Mouse (Mus musculus) spleen, embryonic (tissue): ENCODE results near the gene Slc12a9.

Experiments
- CTCF ChIA-PET: fragments of 350-600 bp; sonication (Branson Sonifier 250); formaldehyde crosslinking; loops from one replicate; lab custom pipeline; 2022; lab: Charles Lee

Gene Slc12a9

DNA sequence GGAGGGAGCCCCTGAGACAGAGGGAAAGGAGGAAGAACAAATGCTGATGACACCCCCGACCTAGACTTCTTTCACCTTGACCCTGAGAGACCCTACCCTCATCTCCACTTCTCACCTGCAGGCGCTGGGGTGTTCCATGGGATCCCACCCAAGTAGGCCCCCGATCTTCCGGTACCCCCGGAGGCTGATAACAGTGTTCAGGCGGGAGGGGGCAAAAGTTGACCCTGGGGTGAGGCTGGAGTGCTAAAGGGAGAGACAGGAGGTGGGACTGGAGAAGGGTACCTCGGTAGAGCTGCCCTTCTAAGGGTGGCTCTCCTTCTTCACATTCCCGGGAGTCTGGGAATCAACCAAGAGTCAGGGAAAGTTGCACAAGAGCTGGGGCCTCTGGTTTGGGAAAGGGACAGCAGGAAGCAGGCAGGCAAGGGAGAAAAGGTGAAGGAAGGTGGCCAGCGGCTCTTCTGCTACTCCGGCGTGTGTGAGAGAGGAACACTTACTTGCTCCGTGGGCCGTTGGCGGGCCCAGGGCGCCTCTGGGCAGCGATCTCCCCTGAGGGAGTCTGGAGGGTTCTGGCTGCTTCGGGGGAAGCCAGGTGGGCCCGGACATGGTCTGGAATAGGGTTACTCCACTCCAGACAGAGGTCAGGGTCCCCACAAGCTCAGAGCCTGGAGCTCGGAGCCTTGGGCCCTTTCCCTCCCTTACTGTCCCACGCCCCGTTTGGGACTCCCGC lies 19.8 kb downstream of the Slc12a9 start:
- CTCF ChIA-PET: no interaction called here

DNA sequence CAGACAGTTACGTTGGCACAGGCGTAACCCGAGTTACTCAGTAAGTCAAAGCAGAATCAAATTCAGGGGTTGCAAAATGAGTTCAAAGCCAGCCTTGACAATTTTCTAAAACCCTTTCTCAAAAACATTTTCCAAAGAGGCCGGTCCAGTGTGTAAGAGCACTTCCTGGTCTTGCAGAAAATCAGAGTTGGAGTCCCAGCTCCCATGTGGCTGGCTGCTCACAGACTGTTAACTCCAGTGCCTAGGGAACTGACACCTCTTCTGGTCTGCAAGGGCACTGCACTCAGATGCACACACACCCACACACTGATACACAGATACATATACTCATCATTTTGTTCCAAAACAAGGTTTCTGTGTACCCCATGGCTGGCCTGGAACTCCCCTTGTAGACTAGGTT lies 25.0 kb downstream of the Slc12a9 start:
- CTCF ChIA-PET: interaction anchor here (1.5 kb wide), 1 partner anchor 14 kb away, joined by 3 read pairs; no protein-coding TSS in a partner anchor

DNA sequence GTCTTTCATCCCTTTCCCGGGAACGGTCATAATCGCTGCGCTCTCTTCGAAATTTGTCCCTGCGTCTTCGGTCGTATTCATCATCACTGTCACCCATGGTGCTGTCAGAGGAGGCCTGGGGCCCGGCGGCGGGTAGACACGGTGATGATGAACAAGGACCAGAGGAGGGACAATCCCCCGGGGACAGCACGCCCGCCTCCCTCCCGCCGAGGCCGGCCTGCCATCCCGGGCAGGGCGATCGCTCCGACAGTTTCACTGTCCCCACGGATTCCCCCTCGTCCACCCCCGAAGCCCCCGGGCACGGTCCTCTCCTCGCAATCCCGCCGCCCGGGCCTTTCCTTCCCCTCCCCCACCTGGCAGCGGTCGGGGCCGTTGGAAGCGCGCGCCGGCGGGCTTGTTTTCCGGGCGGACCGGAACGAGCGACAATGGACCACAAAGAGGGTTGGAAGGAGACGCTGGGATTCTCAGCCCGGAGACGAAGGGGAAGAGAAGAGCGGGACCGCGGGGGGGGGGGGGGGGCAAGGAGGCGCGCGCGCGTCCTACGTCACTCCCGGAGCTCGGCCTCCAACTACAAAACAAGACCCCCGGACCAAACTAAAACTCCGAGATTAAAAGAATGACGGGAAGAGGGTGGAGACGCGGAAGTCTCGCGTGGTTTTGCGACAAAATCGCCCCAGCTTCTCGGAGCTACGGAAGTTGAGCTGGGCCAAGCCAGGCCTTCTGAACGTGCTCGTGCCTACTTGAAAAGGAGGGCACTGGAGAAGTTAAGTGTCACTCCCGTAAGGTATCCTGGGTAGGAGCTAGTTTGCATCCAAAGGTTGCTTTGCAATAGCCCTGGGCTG lies 26.1 kb downstream of the Slc12a9 start, which contains the start of gene Srrt:
Gene Srrt (minus strand): TSS at position 604 of the 842 bp plus-strand sequence.
- CTCF ChIA-PET: interaction anchor here (0.6 to 1.5 kb wide), 3 partner anchors 12 to 205 kb away, joined by 3 to 4 read pairs (median 3); no protein-coding TSS in a partner anchor

DNA sequence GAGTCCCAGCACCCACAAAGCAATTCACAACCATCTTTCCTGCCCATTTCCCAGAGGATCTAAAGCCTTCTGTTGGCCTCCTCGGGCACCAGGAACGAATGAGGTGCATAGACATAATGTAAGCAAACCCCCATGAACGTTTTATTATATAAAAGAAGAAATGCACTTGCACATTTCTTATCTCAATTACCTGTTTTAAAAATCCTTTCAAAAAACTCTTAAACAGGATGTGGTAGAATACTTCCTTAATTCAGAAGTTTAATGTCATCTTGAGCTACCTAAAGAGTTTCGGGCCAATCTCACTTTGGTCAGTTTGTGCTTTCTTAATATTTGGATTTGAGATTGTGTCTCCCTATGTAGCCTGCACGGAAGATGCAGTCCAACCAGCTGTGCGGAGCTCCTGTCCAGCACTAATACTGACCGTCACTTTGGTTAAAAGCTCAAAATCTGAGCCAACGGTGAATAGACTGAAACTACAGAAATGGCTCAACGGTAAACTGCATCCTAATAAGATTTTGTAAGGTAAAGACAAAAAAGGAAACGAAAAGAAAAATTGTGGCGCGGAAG lies 26.9 kb downstream of the Slc12a9 start:
- CTCF ChIA-PET: no interaction called here

DNA sequence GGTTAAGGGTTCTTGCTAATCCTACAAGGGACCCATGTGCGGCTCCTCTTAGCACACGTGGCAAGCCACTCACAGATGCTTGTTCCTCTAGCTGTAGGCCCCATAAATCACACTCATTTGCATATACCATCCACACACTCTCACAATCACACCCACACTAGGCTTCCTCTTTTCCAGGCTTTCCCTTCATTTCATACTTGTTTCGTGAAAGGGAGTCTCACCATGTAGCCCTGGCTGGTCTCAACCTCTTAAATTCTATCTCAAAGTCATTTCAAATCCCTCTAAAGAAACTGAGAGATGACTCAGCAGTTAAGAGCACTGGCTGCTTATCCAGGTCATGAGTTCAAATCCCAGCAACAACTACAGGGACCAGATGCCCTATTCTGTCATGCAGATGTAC lies 27.6 kb downstream of the Slc12a9 start:
- CTCF ChIA-PET: interaction anchor here (1.0 kb wide), 1 partner anchor 18 kb away, joined by 3 read pairs; the partner anchor contains the start of gene Ache

DNA sequence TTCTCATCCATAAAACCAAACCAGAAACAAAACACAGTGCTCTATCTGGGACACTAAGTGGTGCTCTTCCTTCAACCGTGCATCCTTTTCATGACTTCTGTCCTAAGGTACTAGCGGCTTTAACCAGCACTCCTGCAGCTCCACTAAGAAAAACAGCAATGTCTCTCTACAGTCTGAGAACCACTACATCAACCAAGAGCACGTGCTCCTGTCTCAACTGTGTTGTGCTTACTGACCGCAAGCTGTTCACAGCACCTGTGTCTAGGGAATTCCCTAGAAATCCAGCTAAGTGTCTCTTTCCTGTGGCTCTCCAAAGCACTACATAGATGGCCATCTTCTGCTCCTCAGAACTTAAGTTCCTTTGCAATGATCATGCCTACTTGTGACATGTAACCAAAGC lies 28.6 kb downstream of the Slc12a9 start:
- CTCF ChIA-PET: interaction anchor here (1.0 kb wide), 1 partner anchor 17 kb away, joined by 3 read pairs; the partner anchor contains the start of gene Ache

DNA sequence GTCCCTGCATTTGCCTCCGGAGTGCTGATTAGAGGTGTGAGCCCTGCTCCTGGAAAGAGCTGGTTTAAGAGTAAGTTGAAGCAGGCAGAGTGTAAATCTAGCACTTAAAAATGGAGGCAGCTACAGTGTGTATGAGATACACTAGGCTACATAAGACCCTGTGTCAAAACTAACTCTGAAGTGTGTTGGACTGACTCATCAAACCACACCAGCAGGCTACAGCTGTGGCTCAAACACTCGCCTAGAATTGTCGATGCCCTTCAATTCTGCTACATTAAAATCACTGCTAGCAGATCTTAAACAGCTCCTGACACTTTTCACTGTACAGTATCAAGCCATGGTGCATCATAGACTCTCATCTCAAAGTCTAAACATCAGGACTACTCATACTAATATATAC lies 29.2 kb downstream of the Slc12a9 start:
- CTCF ChIA-PET: no interaction called here

DNA sequence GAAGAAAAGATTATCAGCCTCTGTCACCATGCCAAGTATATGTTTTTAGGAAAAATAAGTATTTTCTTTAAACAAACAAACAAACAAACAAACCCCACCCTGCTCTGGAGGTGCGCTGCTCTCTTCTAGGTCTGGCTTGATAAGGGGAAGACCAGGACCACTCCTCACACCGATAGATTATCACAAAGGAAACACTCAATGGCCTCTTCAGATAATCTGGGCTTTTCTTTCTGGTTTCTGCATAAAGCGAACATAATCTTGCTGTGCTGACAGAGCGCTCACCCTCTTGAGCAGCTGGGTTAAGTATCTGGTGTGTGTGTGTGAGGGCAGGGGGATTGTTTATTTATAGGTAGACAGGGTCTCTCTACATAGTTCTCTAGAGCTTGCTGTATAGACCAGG lies 29.8 kb downstream of the Slc12a9 start:
- CTCF ChIA-PET: no interaction called here

DNA sequence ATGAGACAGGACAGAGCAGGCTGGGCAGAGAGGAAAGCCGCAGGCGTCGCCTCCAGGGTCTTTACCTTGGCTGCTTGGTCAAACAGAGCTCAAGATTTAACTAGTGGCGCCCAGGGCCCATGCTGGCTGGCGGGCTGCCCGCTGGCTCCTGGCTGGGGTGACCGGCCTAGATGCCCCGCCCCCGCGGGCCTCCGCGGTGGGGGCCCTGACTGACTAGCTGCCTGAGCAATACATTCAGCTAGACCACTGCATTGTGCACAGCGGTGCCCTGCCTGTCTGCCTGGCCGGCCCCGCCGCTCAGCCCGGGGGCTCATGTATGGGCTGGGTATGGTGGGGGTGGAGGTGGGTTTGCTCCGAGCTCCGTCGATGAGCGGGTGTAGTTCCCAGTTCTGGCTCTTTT lies 32.1 kb downstream of the Slc12a9 start:
- CTCF ChIA-PET: no interaction called here

DNA sequence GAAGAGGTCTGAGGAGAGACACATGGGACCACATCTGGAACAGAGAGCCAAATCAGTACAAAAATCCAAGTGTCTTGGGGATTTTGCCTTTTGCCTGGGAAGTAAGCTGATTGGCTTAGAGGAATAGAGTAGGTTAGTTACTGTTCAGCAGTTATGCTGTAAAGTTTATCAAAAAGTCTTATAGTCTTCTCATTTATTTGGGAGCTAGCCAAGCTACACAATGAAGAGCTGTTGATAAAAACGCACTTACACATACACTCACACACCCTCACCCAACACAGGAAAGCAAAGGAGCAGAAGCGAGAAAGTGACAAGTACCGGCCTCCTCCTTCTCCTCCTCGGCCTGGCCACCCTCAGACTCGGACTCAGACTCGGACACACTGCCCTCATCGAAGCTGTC lies 34.2 kb downstream of the Slc12a9 start:
- CTCF ChIA-PET: no interaction called here

DNA sequence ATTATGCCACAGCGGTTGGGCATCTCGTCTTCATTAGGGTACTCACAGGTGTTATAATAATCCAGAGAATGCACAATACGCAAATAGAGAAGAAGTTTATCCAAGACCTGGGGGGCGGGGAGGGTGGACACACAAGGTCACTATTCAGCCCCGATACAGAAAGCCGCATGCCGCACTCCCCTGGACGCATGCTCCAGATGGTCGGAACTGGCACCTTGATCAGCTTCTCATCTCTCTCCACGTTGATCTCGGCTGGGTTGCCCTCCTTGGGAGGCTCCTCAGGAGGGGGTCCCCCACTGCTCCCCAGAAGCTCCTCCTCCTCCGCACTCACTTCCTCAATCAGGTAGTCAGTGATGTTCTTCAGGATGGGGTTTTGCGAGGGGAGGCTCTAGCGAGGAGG lies 36.3 kb downstream of the Slc12a9 start:
- CTCF ChIA-PET: no interaction called here

DNA sequence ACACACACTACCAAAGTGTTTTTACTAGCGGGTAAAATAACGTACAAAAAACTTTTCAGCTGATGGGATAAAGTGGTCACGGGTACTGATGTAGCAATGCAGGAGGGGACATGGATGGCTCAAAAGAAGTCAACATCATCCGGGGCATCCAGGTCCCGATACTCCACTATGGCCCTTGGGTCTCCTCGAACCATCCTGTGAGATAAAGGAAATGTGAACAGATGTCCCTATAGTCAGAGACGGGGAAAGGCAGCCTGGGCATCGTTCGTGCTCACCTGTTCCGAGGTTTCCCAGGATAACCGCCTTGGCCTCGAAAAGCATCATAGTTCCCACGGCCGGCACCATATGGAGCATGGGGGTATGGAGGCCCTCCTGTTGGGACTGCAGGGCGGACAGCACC lies 37.7 kb downstream of the Slc12a9 start:
- CTCF ChIA-PET: interaction anchor here (0.6 kb wide), 1 partner anchor 12 kb away, joined by 3 read pairs; the partner anchor contains the start of gene Srrt

DNA sequence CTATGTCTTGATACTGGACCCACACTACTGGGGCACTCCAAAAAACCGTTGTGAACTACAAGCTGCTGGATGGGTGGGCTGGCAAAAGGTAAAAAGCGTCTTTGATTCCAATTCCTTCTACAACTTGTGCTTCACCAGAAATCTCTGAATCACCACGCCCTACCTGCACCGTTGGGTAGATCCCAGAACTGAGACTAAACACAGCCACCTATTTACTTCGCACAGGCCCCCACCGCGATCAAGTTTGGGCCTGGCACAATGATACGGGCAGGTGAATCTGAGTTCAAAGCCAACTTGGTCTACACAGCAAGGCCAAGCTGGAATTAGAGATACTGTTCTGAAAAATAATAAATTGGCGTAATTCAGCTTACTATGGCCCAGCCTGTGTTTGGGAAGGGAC lies 38.1 kb downstream of the Slc12a9 start:
- CTCF ChIA-PET: interaction anchor here (0.6 kb wide), 1 partner anchor 12 kb away, joined by 3 read pairs; the partner anchor contains the start of gene Srrt

DNA sequence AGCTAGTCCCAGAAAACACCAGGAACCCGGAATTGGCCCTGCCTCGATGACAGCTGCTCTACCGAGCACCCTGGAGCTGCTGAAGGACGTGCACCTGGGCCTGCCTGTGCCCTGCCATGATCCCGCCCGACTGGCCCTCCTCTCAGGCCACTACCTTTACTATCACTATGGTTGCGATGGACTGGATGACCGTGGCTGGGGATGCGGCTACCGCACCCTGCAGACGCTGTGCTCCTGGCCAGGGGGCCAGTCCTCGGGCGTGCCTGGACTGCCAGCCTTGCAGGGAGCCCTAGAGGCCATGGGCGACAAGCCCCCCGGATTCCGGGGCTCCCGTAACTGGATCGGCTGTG lies 38.7 kb downstream of the Slc12a9 start:
- CTCF ChIA-PET: no interaction called here

DNA sequence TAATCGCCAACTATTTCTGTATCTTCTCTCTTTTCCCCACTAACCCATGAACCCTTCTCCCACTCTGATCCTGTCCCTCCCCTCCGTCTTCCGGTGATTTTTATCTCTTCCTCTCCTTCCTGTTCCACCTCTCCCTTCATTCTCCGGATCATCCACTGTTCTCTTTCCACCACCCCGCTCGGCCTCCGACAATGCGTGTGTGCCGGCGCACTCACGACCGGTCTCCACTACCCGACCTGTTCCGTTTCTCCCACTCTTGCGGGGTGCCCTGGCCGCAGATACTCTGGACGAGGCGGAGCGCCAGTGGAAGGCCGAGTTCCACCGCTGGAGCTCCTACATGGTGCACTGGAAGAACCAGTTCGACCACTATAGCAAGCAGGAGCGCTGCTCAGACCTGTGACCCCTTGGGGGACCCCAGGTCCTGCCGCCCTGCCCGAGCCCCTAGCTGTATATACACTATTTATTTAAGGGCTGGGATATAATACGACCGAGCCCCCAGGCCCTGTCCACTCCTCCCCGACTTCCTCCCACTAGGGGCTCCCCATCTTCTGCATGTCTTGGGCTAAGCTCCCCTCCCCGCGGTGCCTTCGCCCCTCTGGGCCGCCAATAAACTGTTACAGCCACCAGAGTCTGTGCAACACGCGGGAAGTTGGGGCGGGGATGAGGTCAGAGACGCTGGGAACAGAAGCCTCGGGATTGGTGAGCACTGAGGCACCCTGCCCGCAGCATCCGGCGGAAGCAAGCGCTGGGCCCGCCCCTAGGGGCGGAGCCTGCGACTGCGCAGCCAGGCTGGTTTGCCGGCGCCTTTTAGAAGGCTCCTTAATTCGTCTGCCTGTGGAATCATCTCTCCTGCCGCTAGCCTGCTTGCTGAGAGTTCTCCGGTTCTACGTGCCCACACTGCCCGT lies 39.3 kb downstream of the Slc12a9 start, which contains the start of gene Ufsp1:
Gene Ufsp1 (plus strand): TSS at position 791 of the 905 bp plus-strand sequence.
- CTCF ChIA-PET: interaction anchor here (0.8 kb wide), 1 partner anchor 14 kb away, joined by 3 read pairs; the partner anchor contains the start of gene Srrt

DNA sequence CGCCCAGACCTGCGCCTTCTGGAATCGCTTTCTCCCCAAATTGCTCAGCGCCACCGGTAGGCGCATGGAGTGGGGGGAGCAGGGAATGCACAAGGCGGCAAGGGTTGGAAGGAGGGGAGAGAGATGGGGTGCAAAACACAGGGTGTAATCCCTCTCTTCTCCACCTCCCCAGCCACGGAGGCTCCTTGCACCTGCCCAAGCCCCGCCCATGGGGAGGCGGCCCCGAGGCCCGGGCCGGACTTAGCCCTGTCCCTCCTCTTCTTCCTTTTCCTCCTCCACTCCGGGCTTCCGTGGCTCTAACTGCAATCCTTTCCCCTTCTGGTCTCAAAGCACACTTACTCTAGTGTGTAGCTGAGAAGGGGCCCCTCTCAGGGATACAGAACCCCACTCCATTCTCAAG lies 40.1 kb downstream of the Slc12a9 start:
- CTCF ChIA-PET: interaction anchor here (0.8 kb wide), 1 partner anchor 15 kb away, joined by 3 read pairs; the partner anchor contains the start of gene Srrt

DNA sequence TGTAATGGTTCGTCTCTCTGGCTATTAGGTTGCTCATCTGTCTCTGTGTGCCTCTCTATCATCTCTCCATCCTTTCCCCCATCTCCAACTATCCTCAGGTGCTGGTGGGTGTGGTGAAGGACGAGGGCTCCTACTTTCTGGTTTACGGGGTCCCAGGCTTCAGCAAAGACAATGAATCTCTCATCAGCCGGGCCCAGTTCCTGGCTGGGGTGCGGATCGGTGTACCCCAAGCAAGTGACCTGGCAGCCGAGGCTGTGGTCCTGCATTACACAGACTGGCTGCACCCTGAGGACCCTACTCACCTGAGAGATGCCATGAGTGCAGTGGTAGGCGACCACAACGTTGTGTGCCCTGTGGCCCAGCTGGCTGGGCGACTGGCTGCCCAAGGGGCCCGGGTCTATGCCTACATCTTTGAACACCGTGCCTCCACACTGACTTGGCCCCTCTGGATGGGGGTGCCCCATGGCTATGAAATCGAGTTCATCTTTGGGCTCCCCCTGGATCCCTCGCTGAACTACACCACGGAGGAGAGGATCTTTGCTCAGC lies 41.9 kb downstream of the Slc12a9 start:
- CTCF ChIA-PET: no interaction called here

DNA sequence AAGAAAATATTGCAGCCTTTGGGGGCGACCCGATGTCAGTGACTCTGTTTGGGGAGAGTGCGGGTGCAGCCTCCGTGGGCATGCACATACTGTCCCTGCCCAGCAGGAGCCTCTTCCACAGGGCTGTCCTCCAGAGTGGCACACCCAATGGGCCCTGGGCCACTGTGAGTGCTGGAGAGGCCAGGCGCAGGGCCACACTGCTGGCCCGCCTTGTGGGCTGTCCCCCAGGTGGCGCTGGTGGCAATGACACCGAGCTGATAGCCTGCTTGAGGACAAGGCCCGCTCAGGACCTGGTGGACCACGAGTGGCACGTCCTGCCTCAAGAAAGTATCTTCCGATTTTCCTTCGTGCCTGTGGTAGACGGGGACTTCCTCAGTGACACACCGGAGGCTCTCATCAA lies 42.7 kb downstream of the Slc12a9 start:
- CTCF ChIA-PET: interaction anchor here (1.1 kb wide), 1 partner anchor 68 kb away, joined by 3 read pairs; no protein-coding TSS in a partner anchor

DNA sequence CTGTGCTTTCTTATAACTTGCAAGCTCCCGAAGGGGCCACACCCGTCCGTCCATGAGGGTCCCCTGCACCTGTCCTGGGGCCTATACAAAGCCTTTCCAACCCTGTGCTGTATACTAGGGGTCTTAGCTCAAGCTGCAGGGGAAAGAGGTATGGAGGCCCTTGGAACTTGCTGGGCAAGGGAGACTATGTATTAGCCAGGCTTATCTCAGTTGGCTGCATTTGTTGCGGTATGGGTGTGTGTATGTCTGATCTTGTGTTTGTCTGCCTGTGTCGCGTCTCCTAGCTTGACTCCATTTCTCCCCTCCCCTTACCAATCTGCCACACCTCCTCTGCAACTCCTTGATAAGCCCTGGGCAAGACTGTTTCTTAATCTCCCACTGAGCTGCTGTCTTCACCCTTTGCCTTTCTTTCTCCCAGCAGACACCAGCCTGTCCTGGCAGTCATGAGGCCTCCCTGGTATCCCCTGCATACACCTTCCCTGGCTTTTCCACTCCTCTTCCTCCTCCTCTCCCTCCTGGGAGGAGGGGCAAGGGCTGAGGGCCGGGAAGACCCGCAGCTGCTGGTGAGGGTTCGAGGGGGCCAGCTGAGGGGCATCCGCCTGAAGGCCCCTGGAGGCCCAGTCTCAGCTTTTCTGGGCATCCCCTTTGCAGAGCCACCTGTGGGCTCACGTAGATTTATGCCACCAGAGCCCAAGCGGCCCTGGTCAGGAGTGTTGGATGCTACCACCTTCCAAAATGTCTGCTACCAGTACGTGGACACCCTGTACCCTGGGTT lies 43.6 kb downstream of the Slc12a9 start:
- CTCF ChIA-PET: interaction anchor here (0.6 to 1.2 kb wide), 4 partner anchors 69 to 354 kb away, joined by 3 to 8 read pairs (median 3); no protein-coding TSS in a partner anchor
